Mouse (Mus musculus) heart, embryonic 12.5 days (tissue): ENCODE data around the gene Rasal2. TPM values are rescaled to one million over a fixed set of nuclear protein-coding genes. Genes with fewer than 3 reads are reported as not detected.

Experiments used
- ATAC-seq: fragments of 200-750 bp; cut with Nextera tagmentation; 2 replicates; pipeline ENCODE4 v1.8.0; 2017; ENCODE audit warnings: moderate TSS enrichment, moderate library complexity; ENCODE audit not compliant: insufficient number of reproducible peaks, low FRiP score
- H3K27ac ChIP-seq: fragments of 300-500 bp; sonication (generic); 2 replicates; pipeline ENCODE4 v1.5.1; 2016; ENCODE audit warnings: mild to moderate bottlenecking, moderate library complexity; ENCODE audit not compliant: poor library complexity, severe bottlenecking
- H3K27me3 ChIP-seq: fragments of 300-500 bp; sonication (generic); replicated peaks from 2 replicates; pipeline ENCODE4 v1.6.1; 2016; ENCODE audit warnings: mild to moderate bottlenecking, moderate library complexity
- H3K36me3 ChIP-seq: fragments of 300-500 bp; sonication (generic); 2 replicates; pipeline ENCODE4 v1.6.1; 2016; ENCODE audit warnings: mild to moderate bottlenecking, moderate library complexity
- H3K4me1 ChIP-seq: fragments of 300-500 bp; sonication (generic); replicated peaks from 2 replicates; pipeline ENCODE4 v1.6.1; 2016; ENCODE audit warnings: mild to moderate bottlenecking
- H3K4me2 ChIP-seq: fragments of 300-500 bp; sonication (generic); 2 replicates; pipeline ENCODE4 v1.6.1; 2016; ENCODE audit warnings: mild to moderate bottlenecking, moderate library complexity
- H3K4me3 ChIP-seq: fragments of 300-500 bp; sonication (generic); 2 replicates; pipeline ENCODE4 v1.5.1; 2016; ENCODE audit warnings: mild to moderate bottlenecking
- H3K9ac ChIP-seq: fragments of 300-500 bp; sonication (generic); 2 replicates; pipeline ENCODE4 v1.6.1; 2016; ENCODE audit warnings: mild to moderate bottlenecking, moderate library complexity
- H3K9me3 ChIP-seq: fragments of 300-500 bp; sonication (generic); replicated peaks from 2 replicates; pipeline ENCODE4 v1.6.1; 2016; ENCODE audit warnings: mild to moderate bottlenecking, moderate library complexity
- WGBS: fragments of 180-500 bp; shearing (Covaris S2); methylation state at CpG from one replicate; pipeline ENCODE4 v1.1.7; 2016; 5-methylcytosine and 5-hydroxymethylcytosine counted together
- polyA plus RNA-seq: library from polyadenylated mRNA; unstranded; fragments of >200 nt; fragmentation: Nextera tagmentation; extraction: Ambion mirVana; gene quantifications from 2 replicates; pipeline ENCODE4 v1.2.1, GENCODE M21; 2016

Gene Rasal2
- polyA plus RNA-seq, 1 experiment from 2014 or later, result 20.4 TPM

DNA sequence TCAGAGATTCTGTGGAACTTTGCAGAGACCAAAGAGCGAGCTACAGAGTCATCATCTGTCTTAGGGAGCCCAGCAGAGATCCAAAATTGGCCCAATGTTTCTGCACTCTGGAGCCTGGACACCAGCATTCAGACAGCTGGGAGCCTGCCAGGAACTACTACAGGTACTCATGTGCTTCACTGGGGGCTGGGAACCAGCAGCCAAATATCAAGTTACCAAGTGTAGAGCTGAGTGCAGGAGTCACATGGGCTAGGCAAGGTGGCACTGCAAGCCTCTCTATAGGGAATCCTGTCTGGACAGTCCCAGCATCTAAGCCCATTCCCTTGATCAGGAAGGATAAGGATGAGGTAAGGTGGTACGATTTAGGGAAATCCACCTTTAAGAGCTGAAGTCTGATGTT, 284.2 kb downstream of the Rasal2 start:
- Histone ChIP-seq H3K4me2 (no peak overlapping the region), H3K4me3 (no peak overlapping the region), H3K36me3 (no peaks in the 10 kb centered on the region), H3K27ac (no peak overlapping the region), H3K9me3 (no peaks in the 10 kb centered on the region), H3K27me3 (no peaks in the 10 kb centered on the region), H3K9ac (no peak overlapping the region), H3K4me1 (peaks cover 8% of the 10 kb centered on the region)
- ATAC-seq, result no peak; the same call in 1 of the 2 replicates
- WGBS, result 81% methylated on average over 2 of the region's 2 CpGs

DNA sequence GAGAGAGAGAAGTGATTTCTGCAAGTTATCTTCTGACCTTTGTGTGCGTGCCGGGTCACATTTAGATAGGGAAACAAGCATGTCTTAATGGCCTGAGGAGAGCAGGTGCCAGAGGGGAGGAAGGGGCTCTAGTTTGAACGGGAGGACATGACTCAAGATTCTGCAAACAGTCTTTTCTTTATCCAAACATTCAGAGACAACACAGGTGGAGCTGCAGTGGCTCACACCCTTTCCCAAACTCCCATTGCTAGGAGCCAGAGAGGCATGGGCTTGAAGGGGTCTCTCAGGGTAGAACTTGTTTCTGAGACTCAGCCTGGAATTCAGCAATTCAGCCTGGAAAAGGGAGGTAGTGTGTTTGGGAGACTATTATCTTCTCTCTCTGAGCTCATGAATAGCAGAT, 288.6 kb downstream of the Rasal2 start:
- WGBS, result 53% methylated on average over 3 of the region's 3 CpGs
- H3K4me1 ChIP-seq, result peaks cover 8% of the 10 kb centered on the region
- H3K27ac ChIP-seq, result no peak overlapping the region
- no peaks in the 10 kb centered on the region for H3K36me3 ChIP-seq
- no peaks in the 10 kb centered on the region for H3K27me3 ChIP-seq
- H3K4me3 ChIP-seq, result no peak overlapping the region
- no peak overlapping the region for H3K9ac ChIP-seq
- H3K9me3 ChIP-seq, result no peaks in the 10 kb centered on the region
- H3K4me2 ChIP-seq, result no peak overlapping the region
- no peak for ATAC-seq

DNA sequence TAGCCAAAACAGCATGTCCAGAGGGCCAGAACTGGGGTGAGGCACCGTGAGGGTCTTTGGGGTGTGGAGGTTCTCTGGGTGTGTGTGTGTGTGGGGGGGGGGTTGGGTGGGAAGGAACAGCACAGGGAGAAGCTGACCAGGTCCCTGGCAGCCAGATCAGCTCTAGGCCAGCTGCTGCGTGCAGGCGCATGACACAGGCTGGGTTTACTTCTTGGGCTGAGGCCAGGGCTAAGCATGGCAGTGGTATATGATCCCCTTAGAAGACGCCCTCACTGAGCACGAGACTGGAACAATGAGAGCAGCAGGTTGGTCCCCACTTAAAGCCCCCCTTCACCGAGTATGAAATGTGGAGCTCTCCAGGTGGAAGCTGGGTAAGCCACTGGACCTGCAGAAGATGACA, 293.2 kb downstream of the Rasal2 start:
- H3K27me3 ChIP-seq, result no peaks in the 10 kb centered on the region
- ATAC-seq, result peak; percentile 22; the same call in 1 of the 2 replicates
- no peaks in the 10 kb centered on the region for H3K36me3 ChIP-seq
- no peak overlapping the region for H3K4me2 ChIP-seq
- H3K4me1 ChIP-seq, result 0 out of 2 replicates have a peak, but pooled peaks cover 4% of the 10 kb centered on the region
- WGBS, result 84% methylated on average over 6 of the region's 6 CpGs
- no peak overlapping the region for H3K27ac ChIP-seq
- H3K9me3 ChIP-seq, result peaks cover 4% of the 10 kb centered on the region; the same call in 1 of the 2 replicates
- H3K9ac ChIP-seq, result no peak overlapping the region
- H3K4me3 ChIP-seq, result no peak overlapping the region

DNA sequence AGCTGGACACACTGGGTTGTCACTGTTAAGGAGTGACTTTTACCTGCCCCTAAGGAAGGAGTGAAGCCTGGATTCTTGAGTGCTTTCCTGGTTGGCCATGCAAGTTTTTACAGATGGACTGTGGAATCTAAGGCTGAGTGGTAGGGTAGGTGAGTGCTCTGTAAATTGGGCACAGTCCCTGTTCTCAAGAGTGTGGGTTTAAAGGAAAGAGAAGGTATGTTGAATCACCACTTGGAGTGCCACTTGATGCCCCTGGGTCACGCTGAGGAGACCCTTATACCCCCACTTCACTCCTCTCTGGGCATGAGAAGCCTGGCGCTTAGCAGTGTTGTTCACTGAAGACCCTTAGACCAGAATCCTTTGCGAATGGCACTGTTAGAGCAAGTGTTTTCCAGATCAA, 295.0 kb downstream of the Rasal2 start:
- H3K36me3 ChIP-seq, result no peaks in the 10 kb centered on the region
- no peak overlapping the region for H3K4me2 ChIP-seq
- no peak overlapping the region for H3K4me3 ChIP-seq
- no peak for ATAC-seq
- H3K9ac ChIP-seq, result no peak overlapping the region
- WGBS, result 78% methylated on average over 3 of the region's 3 CpGs
- H3K4me1 ChIP-seq, result no peaks in the 10 kb centered on the region
- H3K9me3 ChIP-seq, result peaks cover 4% of the 10 kb centered on the region; the same call in 1 of the 2 replicates
- H3K27ac ChIP-seq, result no peak overlapping the region
- H3K27me3 ChIP-seq, result no peaks in the 10 kb centered on the region

DNA sequence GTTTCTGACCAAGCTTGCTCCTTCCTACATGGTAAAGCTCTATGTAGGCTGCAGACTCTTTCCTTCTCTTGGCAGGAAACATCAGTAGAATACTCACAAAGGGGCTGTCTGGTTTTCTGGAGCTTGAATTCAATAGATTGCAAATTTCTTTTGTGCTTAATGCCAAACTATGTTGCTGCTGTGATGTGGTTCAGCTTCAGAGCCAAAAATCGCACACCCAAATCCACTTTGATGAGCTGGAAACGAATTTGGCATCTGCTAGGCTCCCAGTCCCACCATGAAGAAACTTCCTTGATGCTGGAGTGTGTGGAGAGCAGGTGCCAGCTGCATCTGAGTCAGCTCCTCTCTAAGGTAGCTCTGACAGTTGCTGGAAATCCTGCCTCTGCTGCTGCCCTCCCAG, 297.9 kb downstream of the Rasal2 start:
- Histone ChIP-seq H3K36me3 (no peaks in the 10 kb centered on the region), H3K9ac (no peak overlapping the region), H3K4me3 (no peak overlapping the region), H3K27me3 (no peaks in the 10 kb centered on the region), H3K4me2 (no peak overlapping the region), H3K9me3 (peaks cover 4% of the 10 kb centered on the region; the same call in 1 of the 2 replicates), H3K4me1 (peaks cover 13% of the 10 kb centered on the region; the same call in 1 of the 2 replicates), H3K27ac (no peak overlapping the region)
- no peak for ATAC-seq
- WGBS, result 79% methylated on average over 2 of the region's 2 CpGs

DNA sequence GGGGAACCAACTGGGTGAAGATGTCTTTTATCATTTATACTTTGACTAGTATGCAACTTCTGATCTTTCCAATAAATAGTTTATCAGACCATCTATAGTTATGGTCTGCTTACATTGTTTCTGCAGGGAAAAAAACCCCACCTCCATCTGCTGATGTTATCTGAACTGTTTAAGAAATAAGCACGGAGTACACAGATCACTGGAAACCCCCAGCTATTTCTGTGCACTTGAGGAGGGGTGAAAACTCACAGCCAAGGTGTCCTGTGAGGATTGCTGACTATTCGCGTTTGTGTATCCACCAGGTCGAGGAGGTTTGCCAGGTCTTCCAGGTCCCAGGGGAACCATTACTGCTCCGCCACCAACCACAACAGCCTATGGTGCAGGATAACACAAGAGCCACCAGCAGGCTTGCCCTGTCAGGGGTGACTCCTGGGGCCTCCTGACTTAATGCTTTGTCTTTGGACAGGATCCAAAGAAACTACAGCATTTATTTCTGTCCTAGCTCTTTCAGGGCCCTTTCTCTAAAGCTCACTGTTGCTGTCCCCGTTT, 302.0 kb downstream of the Rasal2 start:
- Histone ChIP-seq H3K27ac (no peak overlapping the region), H3K9ac (no peak overlapping the region), H3K4me3 (no peak overlapping the region), H3K27me3 (no peaks in the 10 kb centered on the region), H3K4me1 (peaks cover 13% of the 10 kb centered on the region; the same call in 1 of the 2 replicates), H3K9me3 (peaks cover 4% of the 10 kb centered on the region; the same call in 1 of the 2 replicates), H3K4me2 (no peak overlapping the region), H3K36me3 (no peaks in the 10 kb centered on the region)
- WGBS, result 64% methylated on average over 6 of the region's 6 CpGs
- ATAC-seq, result no peak

DNA sequence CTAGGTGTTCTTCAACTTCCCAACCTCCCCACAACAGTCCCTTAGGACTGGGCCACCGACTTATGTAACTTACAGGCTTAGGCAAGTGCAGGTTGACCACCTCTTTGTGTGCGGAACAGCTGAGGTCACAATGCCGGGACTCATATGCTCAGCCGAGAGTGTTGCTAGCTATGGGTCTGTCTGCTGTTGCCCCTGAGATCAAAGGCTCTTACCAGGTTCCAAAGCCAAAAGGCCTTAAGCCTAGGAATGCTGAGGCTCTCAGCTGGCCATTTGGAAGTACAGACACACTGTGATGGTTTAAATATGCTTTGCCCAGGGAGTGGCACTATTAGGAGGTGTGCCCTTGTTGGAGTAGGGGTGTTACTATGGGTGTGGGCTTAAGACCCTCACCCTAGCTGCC, 303.8 kb downstream of the Rasal2 start, which contains the start of gene Tex35:
Gene Tex35 (minus strand): TSS at position 101 of the 400 bp plus-strand sequence.
- WGBS, result 74% methylated on average over 4 of the region's 4 CpGs

DNA sequence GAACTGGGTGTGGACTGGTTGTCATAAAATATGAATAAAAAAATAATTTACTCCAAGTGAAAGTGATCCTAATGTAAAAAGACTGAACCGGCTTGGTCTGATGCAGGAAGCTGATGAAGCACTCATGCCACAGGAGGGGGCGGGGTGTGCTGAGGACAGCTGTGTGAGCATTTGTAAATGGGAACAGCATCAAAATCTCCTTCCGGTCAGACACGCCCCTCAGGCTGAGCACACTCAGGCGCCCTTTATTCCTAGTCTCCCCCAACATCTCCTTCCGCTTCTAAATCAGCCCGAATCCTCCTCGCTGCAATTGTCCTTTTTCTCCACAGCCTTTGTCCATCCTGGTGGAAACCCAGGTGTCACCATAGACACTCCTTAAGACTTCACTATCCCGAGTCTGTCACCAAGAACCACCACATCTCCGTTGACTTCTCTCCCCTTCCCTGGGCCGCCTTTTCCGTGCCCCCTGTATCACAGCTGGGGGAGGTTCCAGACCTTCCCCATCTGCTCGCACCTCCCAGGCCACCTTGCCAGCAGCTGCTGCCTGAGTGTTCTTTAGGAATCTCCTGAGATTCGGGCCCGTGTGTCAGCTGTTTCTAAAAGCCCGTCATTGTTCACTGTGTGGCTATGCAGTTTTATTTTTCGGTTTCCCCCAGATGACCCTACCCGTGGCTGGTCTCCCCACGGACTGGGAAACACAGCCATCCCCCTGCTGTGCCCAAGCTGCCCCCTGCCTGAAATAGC, 311.1 kb downstream of the Rasal2 start:
- no peaks in the 10 kb centered on the region for H3K9me3 ChIP-seq
- 17% methylated on average over 19 of the region's 19 CpGs for WGBS

More for the DNA sequence above, 303.8 kb downstream of the Rasal2 start, which contains the start of gene Tex35:
- H3K36me3 ChIP-seq, result no peaks in the 10 kb centered on the region
- H3K9me3 ChIP-seq, result no peaks in the 10 kb centered on the region
- peaks cover 13% of the 10 kb centered on the region; the same call in 1 of the 2 replicates for H3K4me1 ChIP-seq
- no peak within 1 kb of the TSS for H3K4me2 ChIP-seq
- no peak within 1 kb of the TSS for H3K27ac ChIP-seq
- H3K4me3 ChIP-seq, result no peak within 1 kb of the TSS
- no peaks in the 10 kb centered on the region for H3K27me3 ChIP-seq
- no peak within 1 kb of the TSS for H3K9ac ChIP-seq
- ATAC-seq, result no peak

DNA sequence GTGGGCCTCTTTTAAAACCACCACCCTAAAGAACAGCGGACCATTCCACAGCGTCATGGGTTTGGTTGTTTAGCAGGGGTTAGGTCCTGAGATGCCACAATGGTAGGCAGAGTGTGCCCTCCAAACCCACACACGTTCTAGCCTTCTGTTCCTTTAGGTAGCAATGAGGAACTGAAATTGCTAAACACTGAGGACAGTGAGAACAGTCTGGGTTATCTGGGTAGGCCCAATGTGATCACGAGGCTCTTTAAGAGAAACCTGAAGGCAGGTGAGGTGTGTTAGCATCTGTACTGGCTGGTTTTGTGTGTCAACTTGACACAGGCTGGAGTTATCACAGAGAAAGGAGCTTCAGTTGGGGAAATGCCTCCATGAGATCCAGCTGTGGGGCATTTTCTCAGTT, 316.9 kb downstream of the Rasal2 start:
- WGBS, result 85% methylated on average over 4 of the region's 4 CpGs
- no peak for ATAC-seq
- no peak overlapping the region for H3K9ac ChIP-seq
- no peak overlapping the region for H3K4me3 ChIP-seq
- no peak overlapping the region for H3K27ac ChIP-seq
- H3K36me3 ChIP-seq, result no peaks in the 10 kb centered on the region
- no peaks in the 10 kb centered on the region for H3K27me3 ChIP-seq
- 0 out of 2 replicates have a peak, but pooled peaks cover 3% of the 10 kb centered on the region for H3K4me1 ChIP-seq
- no peak overlapping the region for H3K4me2 ChIP-seq
- no peaks in the 10 kb centered on the region for H3K9me3 ChIP-seq

More for the DNA sequence above, 311.1 kb downstream of the Rasal2 start:
- Histone ChIP-seq H3K36me3 (no peaks in the 10 kb centered on the region), H3K4me2 (peak overlapping the region; percentile 61), H3K4me3 (peak overlapping the region; percentile 30), H3K9ac (0 out of 2 replicates have a peak overlapping the region, but pooled peaks have one; percentile 8), H3K4me1 (peaks cover 8% of the 10 kb centered on the region; the same call in 1 of the 2 replicates), H3K27me3 (no peaks in the 10 kb centered on the region), H3K27ac (no peak overlapping the region)
- ATAC-seq, result peak; percentile 42; the same call in 1 of the 2 replicates

DNA sequence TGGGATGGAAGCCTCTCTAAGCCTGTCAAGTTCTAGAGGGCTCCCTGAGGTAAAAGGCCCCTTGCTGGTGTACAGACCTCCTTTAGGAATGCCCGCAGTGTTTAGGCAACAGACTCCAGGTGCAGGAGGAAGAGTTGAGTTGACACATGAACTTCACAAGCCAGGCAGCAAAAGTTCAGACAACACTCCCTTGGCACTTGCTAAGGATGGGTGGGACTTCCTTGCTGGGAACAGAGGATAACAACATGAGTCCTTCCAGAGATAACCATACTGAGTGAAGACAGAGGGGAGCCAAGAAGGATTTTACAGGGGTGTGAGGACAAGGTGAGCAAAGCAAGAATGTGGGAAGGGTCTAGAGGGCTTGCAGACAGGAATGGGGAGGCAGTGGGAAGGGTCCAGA, 319.8 kb downstream of the Rasal2 start:
- H3K4me3 ChIP-seq, result no peak overlapping the region
- WGBS, result 72% methylated on average over 1 of the region's 1 CpGs
- no peak overlapping the region for H3K4me2 ChIP-seq
- H3K27ac ChIP-seq, result no peak overlapping the region
- no peaks in the 10 kb centered on the region for H3K9me3 ChIP-seq
- H3K36me3 ChIP-seq, result no peaks in the 10 kb centered on the region
- H3K9ac ChIP-seq, result no peak overlapping the region
- ATAC-seq, result no peak
- H3K4me1 ChIP-seq, result 0 out of 2 replicates have a peak, but pooled peaks cover 3% of the 10 kb centered on the region
- H3K27me3 ChIP-seq, result no peaks in the 10 kb centered on the region

DNA sequence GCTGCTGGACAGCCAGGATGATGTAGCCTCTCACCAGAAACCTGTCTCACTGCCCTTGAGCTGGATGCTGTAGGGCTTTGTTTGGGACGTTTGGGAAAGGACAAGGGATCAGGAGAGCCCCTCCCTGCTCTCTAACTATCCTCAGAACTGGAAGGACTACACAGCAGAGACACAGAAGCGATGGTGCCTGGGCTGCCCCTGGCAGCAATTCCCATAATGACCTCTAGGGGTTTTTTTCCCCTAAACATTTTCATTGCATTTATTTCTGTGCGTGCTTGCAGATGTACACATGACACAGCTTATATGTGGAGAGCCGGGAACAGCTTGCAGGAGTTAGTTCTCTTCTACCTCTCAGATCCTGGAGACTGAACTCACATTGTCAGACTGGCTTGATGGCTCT, 320.3 kb downstream of the Rasal2 start:
- ATAC-seq, result no peak
- H3K27ac ChIP-seq, result no peak overlapping the region

More for the DNA sequence above, 320.3 kb downstream of the Rasal2 start:
- no peak overlapping the region for H3K4me2 ChIP-seq
- H3K4me3 ChIP-seq, result no peak overlapping the region
- H3K9ac ChIP-seq, result no peak overlapping the region
- WGBS, result 58% methylated on average over 4 of the region's 4 CpGs
- no peaks in the 10 kb centered on the region for H3K36me3 ChIP-seq
- H3K4me1 ChIP-seq, result 0 out of 2 replicates have a peak, but pooled peaks cover 3% of the 10 kb centered on the region
- H3K9me3 ChIP-seq, result no peaks in the 10 kb centered on the region
- H3K27me3 ChIP-seq, result no peaks in the 10 kb centered on the region
